Mouse (Mus musculus) urinary bladder, postnatal 14 days (tissue): ENCODE data around the gene 2900026A02Rik.
A peak's percentile ranks its signal among the peaks of the same experiment; 100 is the strongest.

Experiments
- DNase-seq: peaks from one replicate; pipeline ENCODE4 v3.0.0; 2021; ENCODE audit warnings: low spot score

2900026A02Rik gene

DNA sequence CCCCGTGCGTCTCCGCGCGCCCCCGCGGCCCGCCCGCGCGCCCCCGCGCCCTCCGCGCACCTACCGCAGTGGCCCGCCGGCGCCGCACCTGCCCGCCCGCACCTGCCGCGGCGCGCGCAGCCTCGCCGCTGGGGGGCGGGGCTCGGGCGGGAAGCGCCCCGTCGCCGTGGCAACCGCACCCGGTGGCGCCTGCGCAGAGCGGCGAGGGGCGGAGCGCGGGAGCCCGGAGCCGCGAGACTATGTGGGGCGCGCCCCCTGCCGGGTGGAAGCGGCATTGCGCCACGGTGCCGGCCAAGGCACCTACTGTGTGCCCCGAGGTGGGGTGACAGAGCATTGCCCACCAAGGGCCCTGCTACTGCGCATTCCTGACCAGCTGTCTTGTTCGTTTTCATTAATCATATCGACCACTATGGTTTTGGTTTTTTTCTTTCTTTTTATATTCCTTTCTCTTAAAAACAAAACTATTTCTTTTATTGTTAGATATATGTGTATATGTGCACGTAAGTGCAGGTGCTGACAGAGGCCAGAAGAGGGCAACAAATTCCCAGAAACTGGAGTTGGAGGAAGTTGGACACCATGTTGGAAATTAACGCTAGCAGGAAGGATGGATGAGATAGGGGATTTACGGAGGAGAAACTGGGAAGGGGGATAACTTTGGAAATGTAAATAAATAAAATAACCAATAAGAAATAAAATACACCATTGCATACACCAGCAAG, at the start of gene 2900026A02Rik:
TSS of gene 2900026A02Rik (minus strand) at position 90 of the 719 bp plus-strand sequence.
- DNase-seq: peak; percentile 86

DNA sequence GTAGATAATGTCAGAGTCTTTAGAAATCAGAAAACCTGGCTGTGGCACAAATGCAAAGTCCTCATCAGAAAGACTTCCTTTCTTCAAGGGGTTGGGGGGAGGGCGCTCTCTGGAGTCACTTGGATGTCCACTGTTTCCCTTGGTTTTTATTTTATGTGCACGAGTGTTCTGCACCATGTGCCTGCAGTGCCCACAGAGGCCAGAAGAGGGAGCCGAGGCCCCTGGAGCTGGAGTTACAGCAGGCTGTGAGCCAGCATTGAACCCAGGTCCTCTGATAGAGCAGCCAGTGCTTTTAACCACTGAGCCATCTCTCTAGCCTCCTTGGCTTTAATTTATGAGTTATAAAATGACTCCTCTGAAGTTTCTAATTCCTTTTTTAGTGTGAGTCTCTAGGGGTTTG, 49.0 kb upstream of the 2900026A02Rik start:
- no peak for DNase-seq

- DNase-seq: no peak
Measured at GRCm38 (mm10) chr5:113268246-113268645, 47.2 kb upstream of the 2900026A02Rik start.

GRCm38 (mm10) chr5:113265637-113266036, 44.6 kb upstream of the 2900026A02Rik start:
- no peak for DNase-seq

- DNase-seq: no peak
Measured at GRCm38 (mm10) chr5:113250806-113251205, 29.8 kb upstream of the 2900026A02Rik start.

GRCm38 (mm10) chr5:113249263-113249930, 28.4 kb upstream of the 2900026A02Rik start:
- peak; percentile 46 for DNase-seq

GRCm38 (mm10) chr5:113230196-113230595, 9.2 kb upstream of the 2900026A02Rik start:
- no peak for DNase-seq

DNA sequence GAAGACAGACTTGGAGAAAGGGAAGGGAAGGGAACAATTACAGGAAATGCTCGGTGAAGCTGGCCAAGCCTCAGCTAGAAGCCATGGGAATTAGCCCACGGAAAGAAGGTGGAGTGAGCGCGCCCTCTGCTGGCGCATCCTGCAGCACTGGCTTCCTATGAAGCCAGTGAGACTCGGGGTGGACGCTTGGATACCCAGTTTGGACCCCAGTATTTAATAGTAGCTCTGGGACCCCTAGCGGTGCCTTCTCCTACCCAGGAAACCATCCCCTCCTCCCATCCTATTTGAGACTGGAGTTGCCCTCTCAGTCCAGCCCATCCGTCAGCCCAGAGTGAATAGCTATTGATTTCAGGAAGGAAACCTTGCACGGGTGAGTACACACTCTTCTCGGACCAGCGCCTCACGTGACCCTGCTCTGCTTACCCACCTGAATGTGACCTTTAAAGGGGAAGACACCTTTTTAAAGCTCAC, 5.6 kb upstream of the 2900026A02Rik start, which contains the start of gene Tmem211:
TSS of gene Tmem211 (plus strand) at position 278 of the 471 bp plus-strand sequence.
- peak; percentile 90 for DNase-seq

DNA sequence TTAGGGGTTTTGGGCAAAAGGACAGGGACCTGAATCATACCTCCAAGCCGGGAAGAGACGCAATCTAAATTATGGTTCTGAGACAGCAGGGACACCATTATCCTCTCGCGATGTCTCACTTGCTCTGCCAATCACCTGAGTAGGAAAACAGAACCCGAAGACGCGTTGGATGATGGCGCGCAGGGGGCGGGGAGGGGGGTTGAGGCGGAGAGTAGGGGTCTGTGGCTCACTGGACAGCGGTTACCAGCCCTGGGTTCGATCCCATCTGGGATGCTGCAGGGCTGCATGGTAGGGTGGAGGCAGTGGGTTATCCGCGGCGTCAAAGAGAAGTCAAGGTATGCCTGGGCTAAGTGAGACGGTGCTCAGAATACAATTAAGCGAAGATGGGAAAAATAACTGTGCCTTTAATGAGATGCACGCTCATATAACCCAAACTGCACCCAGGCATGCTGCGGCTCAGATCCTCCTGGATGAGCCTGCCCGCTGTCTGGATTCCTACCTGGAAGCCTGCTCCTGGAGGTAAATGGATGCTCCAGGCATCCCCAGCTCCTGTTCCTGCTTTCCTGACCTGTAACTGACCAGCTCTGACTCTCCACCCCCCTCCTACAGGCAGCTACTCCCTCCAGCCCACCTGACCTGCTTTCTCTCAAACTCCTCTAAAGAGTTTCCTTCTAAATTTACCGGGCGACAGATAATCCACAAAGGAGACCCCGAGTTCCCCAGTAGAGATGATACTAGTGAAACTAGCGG, 4.8 kb upstream of the 2900026A02Rik start:
- DNase-seq: no peak

- DNase-seq: no peak
Measured at GRCm38 (mm10) chr5:113225271-113225670, 4.2 kb upstream of the 2900026A02Rik start.

DNA sequence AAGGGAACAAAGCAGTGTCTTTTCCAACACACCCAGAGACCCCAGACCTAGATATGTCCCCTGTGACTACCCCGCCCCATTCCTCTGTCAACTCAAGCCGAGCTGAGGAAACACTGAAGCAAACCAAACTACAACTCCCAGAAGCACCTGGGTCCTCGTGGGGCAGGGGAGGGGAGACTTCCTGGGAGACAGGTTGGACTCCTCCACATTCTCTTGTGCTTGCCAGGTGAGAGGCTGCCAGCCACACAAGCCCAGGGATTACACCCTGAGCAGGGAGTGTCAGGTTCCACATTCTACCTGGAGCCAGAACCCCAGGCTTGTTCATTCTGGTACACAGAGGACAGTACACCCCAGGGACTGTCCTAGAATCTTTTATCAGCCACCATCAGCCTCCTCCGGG, 2.9 kb upstream of the 2900026A02Rik start:
- DNase-seq: peak; percentile 37

DNA sequence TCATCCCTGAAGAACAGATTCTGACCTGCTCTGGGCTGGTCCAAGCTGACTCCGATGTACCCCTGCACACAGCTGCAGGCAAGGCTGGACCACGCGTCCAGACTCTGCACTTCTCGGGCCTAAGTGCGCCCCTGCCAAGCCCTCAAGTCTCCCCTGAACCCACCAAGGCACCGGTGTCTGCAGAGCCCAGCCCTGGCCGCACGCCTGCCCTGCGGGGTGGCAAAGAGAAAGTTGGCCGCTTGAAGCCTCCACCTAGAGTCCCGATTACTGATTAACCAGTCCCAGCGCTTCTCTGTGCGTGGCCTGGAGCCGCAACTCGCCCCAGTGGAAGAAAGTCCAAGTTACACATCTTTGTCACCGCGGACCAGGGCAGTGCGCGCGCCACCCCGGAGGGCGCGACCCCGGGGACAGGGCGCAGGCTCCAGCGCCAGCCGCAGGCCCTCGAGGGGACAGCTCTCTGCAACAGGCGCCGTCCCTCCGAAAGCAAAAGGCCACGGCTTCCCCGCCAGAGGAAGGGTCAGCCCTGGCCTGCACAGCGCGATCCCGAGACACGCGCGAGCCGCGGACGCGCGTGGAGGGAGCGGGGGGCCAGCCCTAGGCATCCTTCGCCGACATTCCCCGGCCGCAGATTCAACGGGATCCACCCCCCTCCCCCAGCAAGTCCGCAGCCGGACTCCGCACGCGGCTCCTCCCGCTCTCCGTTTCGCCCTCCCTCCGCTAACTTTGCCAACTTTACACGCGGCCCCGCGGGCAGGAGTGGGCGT, 471 bp downstream of the 2900026A02Rik start:
- no peak for DNase-seq

DNA sequence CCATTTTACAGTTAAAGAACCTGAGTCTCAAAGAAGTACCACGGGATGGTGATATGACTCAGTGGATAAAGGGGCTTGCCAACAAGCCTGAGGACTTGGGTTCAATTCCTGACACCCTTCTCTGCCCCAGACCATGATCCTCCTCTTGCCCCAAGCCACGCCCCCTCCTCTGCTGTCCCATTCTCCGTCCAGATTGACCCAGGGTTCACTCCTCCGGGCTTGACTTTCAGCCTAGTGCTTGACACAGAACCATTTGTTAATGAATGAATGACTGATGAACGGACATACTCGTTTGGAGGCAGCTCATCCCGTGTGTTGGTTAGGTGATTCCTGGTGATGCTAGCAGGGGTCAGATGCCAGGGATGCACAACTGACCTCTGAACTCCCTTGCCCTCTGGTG, 1.2 kb downstream of the 2900026A02Rik start:
- no peak for DNase-seq

DNA sequence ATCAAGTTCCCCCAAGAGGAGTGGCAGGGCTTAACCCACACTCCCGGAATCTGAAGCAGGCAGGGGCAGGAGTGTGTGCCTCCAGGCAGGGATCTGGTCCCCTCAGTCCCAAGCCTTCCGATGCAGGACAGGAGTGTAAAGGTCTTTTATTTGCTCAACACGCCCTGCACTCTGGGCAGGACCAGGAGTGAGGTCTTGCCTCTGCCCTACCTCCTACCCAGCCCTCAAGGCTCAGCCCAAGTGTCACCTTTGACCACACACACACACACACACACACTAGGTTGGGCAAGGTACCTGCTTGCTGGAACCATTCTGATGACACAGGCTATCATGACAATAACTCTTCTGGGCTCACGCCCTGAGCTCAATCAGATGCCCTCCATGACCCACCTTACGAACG, 1.6 kb downstream of the 2900026A02Rik start:
- DNase-seq: no peak

GRCm38 (mm10) chr5:113218617-113219235, 2.3 kb downstream of the 2900026A02Rik start:
- no peak for DNase-seq

- no peak for DNase-seq
Measured at GRCm38 (mm10) chr5:113217076-113217475, 4.0 kb downstream of the 2900026A02Rik start.

DNA sequence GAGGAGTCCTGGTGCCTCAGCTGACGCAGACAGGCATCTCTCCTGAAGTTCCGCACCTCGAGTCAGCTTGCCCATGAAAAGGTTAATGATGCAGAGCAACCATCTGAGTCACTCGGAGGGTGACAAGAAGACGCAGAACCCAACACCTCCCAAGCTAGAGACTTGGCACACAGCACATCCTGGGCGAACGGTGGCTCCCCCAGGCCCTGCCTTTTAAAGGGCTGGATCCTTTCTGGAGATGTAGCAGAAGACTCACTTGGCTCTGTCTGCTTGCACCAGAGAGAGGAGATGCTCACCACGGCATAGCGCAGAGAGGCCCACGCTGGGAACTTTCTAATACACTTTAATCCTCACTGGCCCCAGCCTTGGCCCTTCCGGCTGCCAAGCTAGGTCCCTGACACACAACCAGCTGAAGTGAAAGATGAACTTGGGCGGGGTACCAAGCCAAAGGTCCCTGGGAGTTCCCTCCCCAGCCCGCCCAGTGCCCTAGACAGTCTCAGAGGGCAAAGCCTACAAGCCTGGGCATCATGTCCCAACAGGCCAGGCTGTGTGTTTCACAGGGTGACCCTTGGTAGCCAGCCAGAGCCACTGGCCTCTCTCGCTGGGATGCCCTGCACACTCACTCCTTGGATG, 4.6 kb downstream of the 2900026A02Rik start:
- peak; percentile 60 for DNase-seq

GRCm38 (mm10) chr5:113215610-113216011, 5.4 kb downstream of the 2900026A02Rik start:
- DNase-seq: peak; percentile 68

DNA sequence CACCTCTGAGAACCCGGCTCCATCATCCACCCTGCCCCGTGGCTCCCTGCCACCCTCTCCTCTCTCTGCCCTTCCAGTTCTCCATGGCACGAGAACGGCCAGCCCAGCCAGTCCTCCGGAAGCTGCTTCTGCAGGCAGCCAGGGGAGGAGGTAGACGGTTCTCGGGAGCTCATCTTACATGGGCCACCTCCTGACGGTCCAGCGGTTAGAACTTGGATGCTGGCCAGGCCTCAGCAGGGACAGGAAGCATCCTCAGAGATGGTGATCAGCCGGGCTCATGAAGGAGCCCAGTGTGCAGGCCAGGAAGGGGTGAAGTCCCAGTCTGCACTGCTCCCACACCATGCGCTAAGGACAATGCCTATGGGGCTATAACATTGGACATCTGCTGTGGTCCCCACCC, 6.6 kb downstream of the 2900026A02Rik start:
- peak; percentile 61 for DNase-seq

DNA sequence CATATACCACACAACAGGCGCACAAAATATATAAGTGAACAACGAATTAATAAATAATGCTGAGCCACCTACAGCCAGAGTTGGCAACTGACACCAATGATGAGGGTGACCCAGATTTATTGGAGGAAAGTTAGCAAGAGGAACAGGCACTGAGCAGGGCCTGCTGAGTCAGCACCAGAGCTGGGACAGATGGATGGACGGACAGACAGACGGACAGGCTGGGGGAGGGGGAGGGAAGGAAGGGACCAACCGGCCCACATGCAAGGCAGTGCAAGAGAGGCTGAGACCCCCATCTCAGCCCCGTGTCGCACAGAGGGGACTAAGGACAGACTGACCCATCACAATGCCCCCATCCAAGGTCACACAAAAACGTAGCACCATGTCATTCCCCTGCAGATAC, 7.0 kb downstream of the 2900026A02Rik start:
- no peak for DNase-seq
